Mouse (Mus musculus) right cerebral cortex, postnatal 25 days (tissue): ENCODE results near the gene Ccdc8.

Experiments
- DNase-seq: peaks from one replicate; pipeline ENCODE4 v3.0.0; 2022

The Ccdc8 gene

DNA sequence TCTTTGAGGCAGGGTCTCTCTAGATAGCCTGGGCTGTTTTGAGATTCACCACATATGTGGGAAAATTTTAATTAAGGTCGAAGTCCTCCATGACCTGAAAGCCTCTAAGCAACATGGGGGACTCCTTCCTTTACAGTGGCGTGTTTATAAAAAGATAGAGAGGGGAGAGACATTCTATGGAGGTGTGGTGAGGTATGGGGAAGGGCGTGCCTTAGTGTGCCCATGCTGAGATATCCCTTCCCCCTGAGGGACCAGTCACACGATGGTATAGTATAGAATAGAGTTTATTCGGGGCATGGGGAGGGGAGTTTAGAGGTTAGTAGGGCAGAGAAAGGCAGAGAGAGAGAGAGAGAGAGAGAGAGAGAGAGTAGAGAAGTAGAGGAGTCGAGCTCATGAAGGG is 14.3 kb upstream of the Ccdc8 start:
- DNase-seq, result no peak

- no peak for DNase-seq
Measured at GRCm38 (mm10) chr7:16978593-16978992, 13.9 kb upstream of the Ccdc8 start.

- peak; percentile 41 for DNase-seq
Measured at GRCm38 (mm10) chr7:16980348-16980747, 12.2 kb upstream of the Ccdc8 start.

DNA sequence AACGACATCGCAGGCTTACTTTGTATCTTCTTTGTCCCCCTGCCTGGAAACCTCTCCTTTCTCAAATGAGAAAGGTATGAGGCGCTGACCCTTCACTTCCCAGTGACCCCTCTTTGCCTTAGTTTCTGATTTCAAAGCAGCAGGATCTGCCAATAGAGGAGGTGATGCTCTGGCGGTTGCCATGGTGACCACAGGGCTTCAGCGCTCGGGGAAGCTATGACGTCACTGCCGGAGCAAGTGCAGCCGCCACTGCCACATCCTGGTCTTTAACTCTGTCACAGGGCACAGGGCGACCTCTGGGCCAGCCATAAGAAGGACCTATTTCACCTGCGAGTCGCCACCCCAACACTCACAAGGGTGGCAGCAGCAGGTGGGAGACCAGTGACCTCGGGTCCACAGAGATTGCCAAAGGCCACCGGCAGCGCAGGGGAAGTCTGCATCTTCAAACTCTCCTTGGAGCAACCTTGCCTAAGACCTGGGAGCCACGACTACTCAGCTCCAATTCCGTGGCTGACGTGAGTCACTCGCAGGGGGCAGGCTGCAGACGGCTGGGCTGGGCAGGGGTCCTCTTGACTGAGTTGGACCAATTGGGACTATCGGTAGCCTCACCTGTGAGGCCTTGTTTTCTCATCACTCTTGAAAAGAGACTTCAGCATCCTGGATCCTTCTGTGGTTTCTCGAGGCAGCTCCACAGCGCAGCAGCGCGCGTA is 9.5 kb upstream of the Ccdc8 start, which contains the start of gene Gm42372:
TSS of gene Gm42372 (plus strand) at position 228 of the 710 bp plus-strand sequence.
- peak; percentile 88 for DNase-seq

- no peak for DNase-seq
Measured at GRCm38 (mm10) chr7:16987541-16988149, 4.9 kb upstream of the Ccdc8 start.

DNA sequence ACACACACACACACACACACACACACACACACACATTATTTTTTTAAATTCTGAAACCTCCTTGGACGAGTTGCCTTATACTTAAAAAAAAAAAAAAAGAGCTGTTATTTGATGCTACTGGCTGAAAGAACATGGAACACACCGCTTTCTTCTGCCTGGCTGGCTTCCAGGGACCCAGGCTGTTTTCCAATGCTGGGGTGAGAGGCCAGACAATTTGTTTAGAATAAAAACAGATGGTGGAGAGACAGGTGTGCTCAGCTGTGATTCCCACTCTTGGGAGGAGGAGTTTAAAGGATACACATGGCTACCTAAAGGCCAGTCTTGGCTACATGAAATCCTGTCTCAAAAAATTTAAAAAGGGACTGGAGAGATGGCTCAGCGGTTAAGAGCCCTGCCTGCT is 4.1 kb upstream of the Ccdc8 start:
- no peak for DNase-seq

- DNase-seq, result no peak
Measured at GRCm38 (mm10) chr7:16990006-16990744, 2.3 kb upstream of the Ccdc8 start.

DNA sequence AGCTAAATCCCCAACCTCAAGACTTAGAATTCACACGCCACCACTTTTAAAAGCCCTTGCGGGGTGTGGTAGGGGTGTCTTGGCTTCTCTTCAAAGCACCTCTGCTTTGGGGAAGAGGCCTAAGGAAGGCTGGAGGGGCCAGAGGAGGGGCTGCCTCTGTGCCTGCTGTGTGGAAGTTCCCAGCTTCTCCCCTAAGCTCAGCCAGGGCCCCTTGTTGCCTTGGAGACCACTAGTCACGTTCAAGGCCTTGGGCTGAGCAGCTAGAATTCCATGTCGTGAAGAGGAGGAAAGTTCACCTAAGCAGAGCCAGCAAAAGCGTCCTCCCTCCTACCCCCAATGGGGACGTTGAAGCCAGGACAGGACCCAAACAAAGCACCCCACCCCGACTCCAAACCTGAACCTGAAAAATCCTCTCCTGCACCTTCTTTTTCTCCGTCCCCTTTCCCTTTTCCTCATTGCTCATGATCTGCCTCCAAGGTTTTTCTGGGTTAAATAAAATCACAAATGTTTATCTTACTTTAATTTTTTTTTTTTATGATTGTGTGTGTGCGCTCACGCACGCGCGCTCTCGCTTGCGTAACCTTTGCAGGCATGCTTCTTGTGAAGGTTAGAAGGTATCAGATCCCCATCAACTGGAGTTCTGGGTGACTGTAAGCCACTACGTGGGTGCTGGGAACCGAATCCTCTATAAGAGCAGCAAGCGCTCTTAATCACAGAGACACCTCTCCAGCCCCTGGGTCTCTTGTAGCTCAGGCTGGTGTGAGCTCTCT is 642 bp upstream of the Ccdc8 start:
- no peak for DNase-seq

DNA sequence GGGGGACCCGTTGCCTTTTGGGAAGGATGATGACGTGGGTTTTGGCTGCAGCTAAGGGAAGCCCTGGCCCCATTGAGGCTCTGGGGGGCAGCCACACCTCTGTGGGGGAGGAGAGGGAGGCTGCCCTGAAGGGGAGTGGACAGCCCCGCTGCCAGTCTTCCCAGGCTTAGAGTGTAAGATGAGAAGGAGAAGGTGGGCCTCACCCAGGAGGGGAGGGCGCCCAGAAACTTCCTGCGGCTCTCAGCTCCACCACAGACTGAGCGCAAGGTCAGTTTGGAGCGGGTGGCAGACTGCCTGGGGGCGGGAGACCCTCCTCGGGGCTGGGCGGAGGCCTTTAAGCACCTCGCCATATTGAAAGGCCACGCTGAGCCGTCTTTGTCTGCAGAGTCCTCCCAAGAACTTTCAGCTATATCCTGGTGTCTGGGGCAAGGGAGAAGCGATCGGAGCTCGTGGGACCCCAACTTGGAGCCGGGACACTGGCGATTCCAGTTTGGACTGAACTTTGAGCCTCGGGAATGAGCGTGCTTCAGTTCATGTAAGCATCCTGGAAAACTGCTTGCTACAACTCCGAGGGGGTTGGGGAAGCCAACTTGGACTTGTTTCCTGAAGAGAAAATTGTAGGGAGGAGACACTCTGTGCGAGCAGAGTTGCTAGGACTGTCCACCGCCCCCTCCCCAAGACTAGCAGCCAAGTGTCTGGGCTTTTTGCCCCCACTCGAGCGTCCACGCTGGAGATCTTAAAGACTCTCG is 1.3 kb downstream of the Ccdc8 start:
- no peak for DNase-seq

DNA sequence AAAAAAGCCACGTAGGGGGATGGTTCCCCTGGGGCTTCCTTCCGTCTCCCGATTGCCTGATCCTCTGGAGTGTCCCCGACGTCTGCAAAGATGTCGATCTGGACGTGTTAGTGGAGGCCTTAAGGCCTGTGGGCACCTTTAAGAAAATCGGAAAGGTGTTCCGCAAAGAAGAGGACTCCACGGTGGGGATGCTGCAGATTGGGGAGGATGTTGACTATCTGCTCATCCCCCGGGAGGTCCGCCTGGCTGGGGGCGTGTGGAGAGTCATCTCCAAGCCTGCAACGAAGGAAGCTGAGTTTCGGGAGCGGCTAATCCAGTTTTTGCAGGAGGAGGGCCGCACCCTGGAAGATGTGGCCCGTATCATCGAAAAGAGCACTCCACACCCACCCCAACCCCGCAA is 1.9 kb downstream of the Ccdc8 start:
- no peak for DNase-seq

- DNase-seq, result no peak
Measured at GRCm38 (mm10) chr7:16995345-16995744, 2.8 kb downstream of the Ccdc8 start.

DNA sequence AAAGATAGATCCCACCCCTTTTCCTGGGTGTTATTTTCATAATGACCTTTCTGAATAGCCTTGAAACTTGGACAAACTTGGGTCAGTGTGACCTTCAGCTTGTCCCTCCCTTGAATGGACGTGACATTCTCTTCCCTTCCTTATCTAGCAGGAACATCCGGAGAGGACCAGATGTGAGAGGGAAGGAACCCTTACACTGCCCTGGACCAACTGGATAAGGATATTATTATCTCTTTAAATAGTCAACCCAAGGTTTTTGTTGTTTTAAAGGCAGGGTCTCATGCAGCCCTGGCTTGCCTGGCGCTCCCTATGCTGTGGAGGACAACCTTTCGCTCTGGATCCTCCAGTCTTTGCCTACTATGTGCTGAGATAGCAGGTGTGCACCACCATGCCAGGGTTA is 6.7 kb downstream of the Ccdc8 start:
- no peak for DNase-seq

- peak; percentile 79 for DNase-seq
Measured at GRCm38 (mm10) chr7:16999650-17000049, 7.1 kb downstream of the Ccdc8 start.

GRCm38 (mm10) chr7:17002375-17003195 is 10.1 kb downstream of the Ccdc8 start:
- peak; percentile 78 for DNase-seq

GRCm38 (mm10) chr7:17003230-17003960 is 10.9 kb downstream of the Ccdc8 start:
- DNase-seq, result no peak

GRCm38 (mm10) chr7:17004716-17005115 is 12.2 kb downstream of the Ccdc8 start:
- no peak for DNase-seq

GRCm38 (mm10) chr7:17007300-17007699 is 14.8 kb downstream of the Ccdc8 start:
- no peak for DNase-seq

DNA sequence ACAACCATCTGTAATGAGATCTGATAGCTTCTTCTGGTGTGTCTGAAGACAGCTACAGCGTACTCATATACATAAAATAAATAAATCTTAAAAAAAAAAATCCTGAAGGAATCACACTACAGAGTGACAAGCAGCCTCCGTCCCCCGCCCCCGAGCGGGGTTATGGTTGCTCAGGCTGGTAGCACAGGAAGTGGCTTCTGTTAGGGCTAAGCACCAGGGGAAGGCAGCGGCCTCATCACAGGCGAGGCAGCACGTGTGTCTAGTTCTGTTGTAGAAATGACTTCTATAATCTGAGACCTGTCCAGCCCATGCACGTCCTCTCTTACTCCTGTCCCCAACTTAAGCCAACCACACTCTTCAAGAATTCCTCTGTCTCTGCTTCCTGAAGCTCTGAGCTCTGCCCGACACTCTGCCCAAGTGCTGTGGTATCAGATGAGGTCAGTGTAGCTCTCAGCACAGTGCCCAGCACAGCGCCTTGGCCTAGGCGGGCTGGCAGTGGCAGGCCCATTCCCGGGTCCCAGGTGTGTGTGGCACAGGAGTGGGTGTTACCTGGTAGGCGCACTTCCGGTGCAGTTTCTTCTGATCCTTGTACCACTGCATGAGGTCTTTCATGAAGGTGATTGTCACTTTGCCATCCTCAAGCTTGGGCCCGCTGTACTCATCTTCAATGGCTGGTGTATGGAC is 17.0 kb downstream of the Ccdc8 start:
- no peak for DNase-seq

GRCm38 (mm10) chr7:17010010-17010347 is 17.5 kb downstream of the Ccdc8 start:
- DNase-seq, result no peak

DNA sequence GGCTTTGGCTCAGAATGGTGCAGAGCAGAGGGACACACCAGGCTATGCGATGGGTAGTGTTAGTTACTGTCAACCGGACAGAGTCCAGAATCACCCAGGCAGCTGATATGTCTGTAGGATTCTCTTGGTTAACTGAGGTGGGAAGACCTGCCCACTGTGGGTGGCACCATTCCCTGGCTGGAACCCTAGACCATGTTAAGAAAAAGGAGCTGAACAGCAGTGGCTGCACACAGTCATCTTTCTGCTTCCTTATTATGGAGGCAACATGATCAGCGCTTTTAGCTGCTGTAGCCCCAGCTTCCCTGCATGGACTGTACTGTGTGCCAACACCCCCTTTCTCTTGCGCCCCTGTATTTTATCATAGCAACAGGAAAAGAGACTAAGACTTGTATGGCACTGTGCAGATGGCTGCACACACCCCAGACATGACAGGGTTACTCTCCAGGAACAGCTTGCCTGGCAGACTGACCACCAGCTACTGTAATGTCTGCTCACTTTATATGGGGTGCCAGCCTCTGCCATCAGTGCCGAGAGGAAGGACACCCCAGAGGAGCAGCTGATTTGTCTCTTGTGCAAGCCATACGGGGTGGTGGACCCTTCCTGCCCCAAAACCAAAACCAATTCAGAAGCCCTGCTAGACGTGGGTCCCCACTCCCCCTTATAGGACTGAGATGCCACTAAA is 19.5 kb downstream of the Ccdc8 start:
- DNase-seq, result no peak
